Comparison of ENCODE assay signal across 8 mouse cellular contexts in genomic region chr1:135105951-135106350, GRCm38 (mm10). TPM values are rescaled to one million over a fixed set of nuclear protein-coding genes. Genes with fewer than 3 reads are reported as not detected.
DNase-seq lines count a peak whose midpoint lies in the region; ATAC-seq and TF ChIP-seq lines count a peak whose summit lies in the region.

No protein-coding gene starts in this region.

- peak; percentile 63 to 69 for DNase-seq in left cerebral cortex, adult 2 months (ENCODE audit: extremely low spot score in 1 of 2, low spot score in 2 of 2)
- no peak for DNase-seq in left cerebral cortex, adult 11 months (ENCODE audit: low spot score)
- DNase-seq in frontal cortex, postnatal 25 days (ENCODE audit: low spot score in 2 of 2): peak; percentile 49 to 50
- peak; percentile 68 for DNase-seq in testis, postnatal 14 days (ENCODE audit: low spot score)

- peak; percentile 92 for TF ChIP-seq CTCF in left cerebral cortex, adult 2 months (IDR thresholded peaks at IDR 0.05)
- TF ChIP-seq CTCF in bone marrow macrophage, adult 2 months (IDR thresholded peaks at IDR 0.05; ENCODE audit: low read depth, low read length): peak; percentile 80

- no peaks in the 10 kb centered on the region for H3K4me1 ChIP-seq in bone marrow macrophage, adult 2 months (ENCODE audit: control insufficient read depth, insufficient read depth, low read length)
- peaks cover 27% of the 10 kb centered on the region for H3K4me1 ChIP-seq in limb, embryonic 15.5 days
- peaks cover 4% of the 10 kb centered on the region; the same call in 1 of the 2 replicates for H3K4me1 ChIP-seq in neural tube, embryonic 12.5 days

- peaks cover 59% of the 10 kb centered on the region for H3K27me3 ChIP-seq in limb, embryonic 15.5 days
- H3K27me3 ChIP-seq in neural tube, embryonic 12.5 days (replicated peaks): peaks cover 55% of the 10 kb centered on the region

- under 1% methylated on average over 8 of the region's 8 CpGs for WGBS in limb, embryonic 15.5 days
- WGBS in neural tube, embryonic 12.5 days: 2% methylated on average over 8 of the region's 8 CpGs

- peak; percentile 61 for ATAC-seq in inflammation-experienced regulatory T-cells, adult 6 months
- ATAC-seq in limb, embryonic 15.5 days (ENCODE audit: insufficient number of reproducible peaks, low FRiP score, low TSS enrichment, low read depth): no peak
- no peak for ATAC-seq in neural tube, embryonic 12.5 days (ENCODE audit: low FRiP score, low read depth)

- no peak overlapping the region for H3K4me3 ChIP-seq in left cerebral cortex, adult 2 months
- no peak overlapping the region for H3K4me3 ChIP-seq in bone marrow macrophage, adult 2 months (ENCODE audit: insufficient read depth, low read length)
- H3K4me3 ChIP-seq in limb, embryonic 15.5 days: peak overlapping the region; percentile 51
- H3K4me3 ChIP-seq in neural tube, embryonic 12.5 days: no peak overlapping the region

- peak overlapping the region; percentile 88 for H3K4me2 ChIP-seq in limb, embryonic 15.5 days
- H3K4me2 ChIP-seq in neural tube, embryonic 12.5 days (replicated peaks): peak overlapping the region; percentile 72

- H3K27ac ChIP-seq in left cerebral cortex, adult 2 months: no peak overlapping the region
- no peak overlapping the region for H3K27ac ChIP-seq in bone marrow macrophage, adult 2 months (ENCODE audit: insufficient read depth, low read depth, low read length)
- H3K27ac ChIP-seq in limb, embryonic 15.5 days: no peak overlapping the region
- no peak overlapping the region for H3K27ac ChIP-seq in neural tube, embryonic 12.5 days

- no peak for TF ChIP-seq POLR2A in bone marrow macrophage, adult 2 months (IDR thresholded peaks at IDR 0.05; ENCODE audit: borderline replicate concordance, low read depth, low read length)

- no peaks in the 10 kb centered on the region for H3K36me3 ChIP-seq in limb, embryonic 15.5 days
- H3K36me3 ChIP-seq in neural tube, embryonic 12.5 days: no peaks in the 10 kb centered on the region

- no peaks in the 10 kb centered on the region for H3K9me3 ChIP-seq in limb, embryonic 15.5 days
- no peaks in the 10 kb centered on the region for H3K9me3 ChIP-seq in neural tube, embryonic 12.5 days

- intact Hi-C loops in left cerebral cortex, adult 2 months (cut with DNase I): loop anchor here (1.0 to 5.0 kb wide), 2 partner anchors 117 to 134 kb away; no protein-coding TSS in a partner anchor

- no peak overlapping the region for H3K9ac ChIP-seq in limb, embryonic 15.5 days
- H3K9ac ChIP-seq in neural tube, embryonic 12.5 days: no peak overlapping the region

RNA-seq across cellular contexts. Expression of gene Lgr6, which starts 0.9 kb away (rescaled TPM):
- total RNA-seq in left cerebral cortex, adult 2 months (2021): 1 to 10 TPM; 1.6 to 1.9 TPM
- polyA plus RNA-seq in bone marrow macrophage, adult 2 months (2012; ENCODE audit: insufficient read depth, insufficient read length, missing spikeins): not detected in 2 replicates
- polyA plus RNA-seq in inflammation-experienced regulatory T-cells, adult 6 months (2017; shearing (Covaris generic)): under 1 TPM in 2 of 3 experiments, not detected in 1; 0.05 to 0.28 TPM
- polyA plus RNA-seq in limb, embryonic 15.5 days (2015; fragmentation: Nextera tagmentation; extraction: Ambion mirVana): 7.8 and 9.3 TPM in 2 replicates
- 0.96 and 1.1 TPM in 2 replicates for polyA plus RNA-seq in neural tube, embryonic 12.5 days (2016; fragmentation: Nextera tagmentation; extraction: Ambion mirVana)

RNA-seq across cellular contexts. Expression of gene Ptpn7, which starts 26.5 kb away (rescaled TPM):
- under 1 TPM; 0.09 to 0.37 TPM for total RNA-seq in left cerebral cortex, adult 2 months (2021)
- 42.8 and 49.1 TPM in 2 replicates for polyA plus RNA-seq in bone marrow macrophage, adult 2 months (2012; ENCODE audit: insufficient read depth, insufficient read length, missing spikeins)
- polyA plus RNA-seq in inflammation-experienced regulatory T-cells, adult 6 months (2017; shearing (Covaris generic)): 100 to 1,000 TPM; 161 to 188 (median 171) TPM
- polyA plus RNA-seq in limb, embryonic 15.5 days (2015; fragmentation: Nextera tagmentation; extraction: Ambion mirVana): 4.3 and 4.5 TPM in 2 replicates
- polyA plus RNA-seq in neural tube, embryonic 12.5 days (2016; fragmentation: Nextera tagmentation; extraction: Ambion mirVana): 1.1 and 1.2 TPM in 2 replicates

RNA-seq across cellular contexts. Expression of gene Arl8a, which starts 40.7 kb away (rescaled TPM):
- 100 to 1,000 TPM; 262 to 263 TPM for total RNA-seq in left cerebral cortex, adult 2 months (2021)
- polyA plus RNA-seq in bone marrow macrophage, adult 2 months (2012; ENCODE audit: insufficient read depth, insufficient read length, missing spikeins): 204 TPM in 2 replicates
- 10 to 100 TPM; 10.6 to 19.4 (median 14.2) TPM for polyA plus RNA-seq in inflammation-experienced regulatory T-cells, adult 6 months (2017; shearing (Covaris generic))
- polyA plus RNA-seq in limb, embryonic 15.5 days (2015; fragmentation: Nextera tagmentation; extraction: Ambion mirVana): 59.2 and 59.8 TPM in 2 replicates
- polyA plus RNA-seq in neural tube, embryonic 12.5 days (2016; fragmentation: Nextera tagmentation; extraction: Ambion mirVana): 185 and 197 TPM in 2 replicates
